Mouse (Mus musculus): Measurements from ENCODE around the gene Smarcd1. TPM values are rescaled to one million over a fixed set of nuclear protein-coding genes. Genes with fewer than 3 reads are reported as not detected.

The Smarcd1 gene
- total RNA-seq, 2 experiments from 2014 or later = 9.7 to 15.5 TPM

DNA sequence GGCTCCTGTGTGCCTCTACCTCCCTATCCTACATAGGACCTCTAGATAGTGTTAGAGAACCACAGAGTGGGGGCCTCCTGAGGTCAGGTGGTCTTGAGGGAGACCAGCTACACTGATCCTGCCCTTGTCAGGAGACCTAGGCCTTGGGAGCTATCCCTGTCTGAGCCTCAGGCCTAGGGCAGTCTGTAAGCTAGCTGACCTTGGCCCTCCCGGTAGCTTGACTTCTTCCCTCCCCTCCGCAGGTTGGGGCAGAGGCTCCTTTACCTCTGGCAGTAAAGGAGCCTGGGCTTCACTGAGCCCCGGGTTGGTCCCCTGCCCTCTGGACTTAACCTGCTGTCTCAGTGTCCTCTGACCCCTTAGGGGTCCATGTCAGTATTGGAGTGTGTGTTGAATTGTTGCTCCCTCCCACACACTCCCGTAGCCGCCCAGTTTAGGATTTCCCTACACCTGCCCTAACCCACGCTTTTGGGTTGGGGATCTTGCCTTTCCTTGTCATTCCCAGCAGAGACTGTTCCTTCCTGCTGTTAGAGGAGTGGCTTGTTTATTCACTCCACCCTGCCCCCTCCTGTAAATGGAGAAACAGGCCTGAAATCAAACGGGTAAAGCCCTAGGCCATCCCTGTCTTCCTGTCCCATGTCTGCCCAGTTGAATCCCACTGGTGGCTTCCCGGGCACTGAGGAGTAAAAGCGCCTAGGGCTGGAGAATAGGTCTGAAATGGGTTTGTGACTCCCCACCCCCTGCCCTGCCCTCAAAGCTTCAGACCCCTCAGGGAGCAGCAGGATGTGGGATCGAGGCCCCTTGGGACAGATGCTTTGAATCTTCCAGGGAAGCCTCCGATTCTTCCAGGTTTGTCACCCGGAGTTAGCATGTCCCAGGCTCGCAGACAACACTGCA lies 11.0 kb downstream of the Smarcd1 start:
- ATAC-seq (replicated peaks; ENCODE audit: low FRiP score, poor library complexity, severe bottlenecking) = no peak

DNA sequence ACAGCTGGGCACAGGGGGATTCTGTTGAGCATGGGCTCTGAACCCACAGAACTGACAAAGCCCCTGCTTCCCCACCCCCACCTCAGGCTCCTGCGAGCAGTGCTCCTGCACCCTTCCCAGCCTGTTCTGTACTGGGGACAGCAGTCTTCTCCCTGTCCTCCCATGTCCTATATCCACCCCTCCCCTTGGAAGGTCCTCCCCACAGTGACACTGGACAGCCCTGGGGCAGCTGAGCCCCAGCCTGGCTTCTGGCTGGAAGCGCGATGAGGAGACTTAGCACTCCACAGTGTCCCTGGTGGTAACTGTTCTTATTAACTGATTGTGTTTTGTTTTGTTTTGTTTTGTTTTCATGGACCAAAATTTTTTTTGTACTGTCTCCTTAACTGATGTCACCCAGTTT lies 11.6 kb downstream of the Smarcd1 start:
- ATAC-seq (replicated peaks; ENCODE audit: low FRiP score, poor library complexity, severe bottlenecking) = no peak

DNA sequence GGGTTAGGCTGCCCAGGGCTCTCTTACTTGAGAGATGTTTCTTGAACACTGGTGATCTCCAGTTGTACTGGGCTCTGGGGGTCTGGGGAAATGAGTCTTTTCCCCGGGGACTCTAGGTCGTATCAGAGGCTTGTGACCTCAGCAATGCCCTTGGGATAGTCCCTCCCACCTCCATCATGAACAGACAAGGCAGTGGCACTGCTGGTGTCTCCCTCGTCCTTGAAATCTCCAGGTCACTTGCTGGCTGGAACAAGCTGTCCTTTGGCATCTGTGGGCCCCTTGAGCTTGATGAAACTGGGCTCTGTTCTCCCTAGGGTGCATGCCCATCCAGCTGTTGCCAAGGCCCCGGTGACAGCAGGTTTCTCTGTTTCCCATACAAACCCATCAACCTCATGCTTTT lies 12.3 kb downstream of the Smarcd1 start:
- no peak for ATAC-seq (replicated peaks; ENCODE audit: low FRiP score, poor library complexity, severe bottlenecking)

DNA sequence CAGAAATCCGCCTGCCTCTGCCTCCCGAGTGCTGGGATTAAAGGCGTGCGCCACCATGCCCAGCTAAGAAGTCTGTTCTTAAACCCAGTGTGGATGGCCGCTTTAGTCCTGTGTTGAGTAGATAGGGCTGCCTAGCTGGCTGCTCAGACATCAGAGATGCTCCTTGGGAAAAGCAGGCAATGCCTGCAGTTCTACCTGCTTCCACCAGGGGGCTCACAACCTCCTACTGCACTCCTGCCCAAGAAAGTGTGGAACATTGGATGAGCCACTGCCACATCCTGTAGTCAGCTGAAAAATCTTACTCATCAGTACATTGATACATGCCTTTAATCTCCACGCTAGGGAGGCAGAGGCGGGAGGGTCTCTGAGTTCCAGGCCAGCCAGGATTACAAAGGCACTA lies 12.9 kb downstream of the Smarcd1 start:
- ATAC-seq (replicated peaks; ENCODE audit: low FRiP score, poor library complexity, severe bottlenecking) = peak; percentile 74

DNA sequence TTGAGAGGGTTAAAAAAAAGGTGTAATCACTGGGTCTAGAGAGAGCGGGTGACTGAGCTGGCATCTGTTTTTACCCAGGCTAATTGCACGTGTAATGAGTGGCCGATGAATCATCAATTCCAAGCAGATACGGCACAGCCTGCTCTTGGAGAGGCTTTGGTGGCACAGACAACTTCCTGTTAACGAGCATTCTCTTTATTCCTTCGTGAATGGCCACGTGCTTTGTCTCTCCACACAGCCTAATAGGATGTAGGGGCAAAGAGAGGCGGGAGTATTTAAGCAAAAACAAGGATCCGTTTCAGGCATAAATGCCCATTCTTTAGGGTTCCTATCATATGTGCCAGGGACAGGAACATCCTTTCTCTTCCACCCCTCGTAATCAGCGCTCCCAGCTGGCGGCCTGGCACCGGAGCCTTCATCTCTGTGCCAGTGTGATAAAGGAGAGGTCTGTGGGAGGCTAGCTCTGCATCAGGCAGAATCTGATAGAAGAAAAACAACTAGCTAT lies 13.5 kb downstream of the Smarcd1 start:
- peak; percentile 86 for ATAC-seq (replicated peaks; ENCODE audit: low FRiP score, poor library complexity, severe bottlenecking)

DNA sequence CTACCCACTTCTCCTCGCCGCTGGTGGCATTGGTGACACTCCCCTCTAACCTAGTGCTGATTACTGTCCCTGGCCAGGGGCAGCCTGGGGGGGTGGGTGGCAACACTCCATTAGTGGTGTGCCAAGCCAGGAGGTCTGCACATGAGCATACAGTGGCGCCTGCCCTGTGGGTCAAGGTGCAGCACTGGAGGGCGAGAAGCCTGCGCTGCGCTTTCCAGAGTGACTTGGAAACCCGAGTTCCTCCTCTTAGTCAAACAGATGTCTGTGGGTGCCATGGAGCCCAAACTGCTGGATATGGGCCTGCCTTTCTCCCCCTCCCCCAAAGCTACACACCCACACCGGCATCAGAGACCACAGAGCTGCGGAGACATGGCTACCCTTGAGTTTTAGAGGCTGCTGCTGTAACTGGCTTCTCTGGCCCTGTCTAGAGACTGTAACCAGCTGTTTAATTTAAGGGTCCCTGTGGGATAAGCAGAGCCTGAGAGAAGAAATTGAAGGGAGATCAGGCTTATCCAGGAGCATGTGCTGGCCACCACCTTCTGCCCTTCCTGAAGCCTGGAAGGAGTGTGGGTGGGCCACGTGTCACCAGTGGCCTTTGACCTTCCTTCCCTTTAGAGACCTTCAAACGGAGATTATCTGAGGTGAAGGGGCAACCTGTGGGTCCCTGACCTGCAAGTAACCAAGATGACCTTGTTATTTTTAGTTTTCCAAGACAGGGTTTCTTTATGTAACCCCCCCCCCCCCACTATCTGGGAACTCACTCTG lies 14.2 kb downstream of the Smarcd1 start:
- peak; percentile 16 for ATAC-seq (replicated peaks; ENCODE audit: low FRiP score, poor library complexity, severe bottlenecking)

DNA sequence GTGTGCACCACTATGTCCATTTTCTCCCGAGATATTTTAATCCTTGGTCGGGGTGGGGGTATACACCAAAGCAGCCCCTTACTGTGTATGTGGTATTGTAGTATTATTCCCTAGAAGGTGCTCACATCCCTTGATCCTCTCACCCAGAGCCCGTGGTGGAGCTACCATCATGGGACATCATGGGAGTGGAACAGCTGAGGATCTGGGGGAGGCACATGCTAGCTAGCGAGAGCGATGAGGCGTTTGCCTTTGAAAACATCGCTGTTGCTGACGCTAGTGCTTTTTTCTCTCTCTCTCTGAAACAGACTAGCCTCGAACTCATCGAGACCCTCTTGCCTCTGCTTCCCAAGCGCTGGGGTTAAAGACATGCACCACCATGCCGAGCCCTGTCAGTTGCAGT lies 14.9 kb downstream of the Smarcd1 start:
- ATAC-seq (replicated peaks; ENCODE audit: low FRiP score, poor library complexity, severe bottlenecking) = no peak

DNA sequence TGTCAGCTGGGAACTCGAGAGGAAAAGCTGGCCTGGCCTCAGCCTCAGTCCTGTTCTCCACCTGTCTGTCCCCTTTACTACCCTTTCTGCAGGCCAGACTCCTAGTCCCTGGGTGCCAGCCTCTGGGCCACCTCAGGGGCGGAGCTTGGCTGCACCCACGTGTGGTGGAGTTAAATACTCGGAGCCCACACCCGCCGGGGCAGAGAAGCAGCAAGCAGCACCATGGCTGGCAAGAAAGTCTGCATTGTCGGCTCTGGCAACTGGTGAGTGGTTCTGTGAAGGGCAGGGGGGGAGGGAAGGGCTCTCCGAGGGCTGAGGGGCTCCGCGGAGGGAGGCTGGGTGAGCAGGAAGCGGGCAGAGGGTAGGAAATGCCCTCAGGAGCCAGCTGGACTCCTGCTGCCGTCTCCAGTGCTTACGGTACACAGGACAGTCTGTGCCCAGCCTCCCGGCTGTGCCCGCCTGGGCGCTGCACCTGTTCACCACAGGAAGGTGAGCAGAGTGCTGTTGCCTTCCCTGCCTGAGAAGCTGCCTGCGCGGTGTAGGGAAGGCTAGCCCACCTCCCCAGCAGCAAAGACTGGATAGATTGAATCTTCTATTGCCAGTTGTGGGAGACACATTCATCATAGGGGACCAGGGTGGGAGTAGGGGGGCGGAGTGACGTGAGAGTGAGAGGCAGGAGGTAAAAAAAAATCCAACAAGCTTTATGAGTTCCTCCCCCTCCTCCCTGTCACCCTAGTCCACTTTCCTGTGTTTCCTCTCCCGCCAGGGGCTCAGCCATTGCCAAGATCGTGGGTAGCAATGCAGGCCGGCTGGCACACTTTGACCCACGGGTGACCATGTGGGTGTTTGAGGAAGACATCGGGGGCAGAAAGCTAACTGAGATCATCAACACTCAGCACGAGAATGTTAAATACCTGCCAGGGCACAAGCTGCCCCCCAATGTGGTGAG lies 15.7 kb downstream of the Smarcd1 start, which contains the start of gene Gpd1:
Gene Gpd1 (plus strand): TSS at position 130 of the 949 bp plus-strand sequence.
- no peak for ATAC-seq (replicated peaks; ENCODE audit: low FRiP score, poor library complexity, severe bottlenecking)

DNA sequence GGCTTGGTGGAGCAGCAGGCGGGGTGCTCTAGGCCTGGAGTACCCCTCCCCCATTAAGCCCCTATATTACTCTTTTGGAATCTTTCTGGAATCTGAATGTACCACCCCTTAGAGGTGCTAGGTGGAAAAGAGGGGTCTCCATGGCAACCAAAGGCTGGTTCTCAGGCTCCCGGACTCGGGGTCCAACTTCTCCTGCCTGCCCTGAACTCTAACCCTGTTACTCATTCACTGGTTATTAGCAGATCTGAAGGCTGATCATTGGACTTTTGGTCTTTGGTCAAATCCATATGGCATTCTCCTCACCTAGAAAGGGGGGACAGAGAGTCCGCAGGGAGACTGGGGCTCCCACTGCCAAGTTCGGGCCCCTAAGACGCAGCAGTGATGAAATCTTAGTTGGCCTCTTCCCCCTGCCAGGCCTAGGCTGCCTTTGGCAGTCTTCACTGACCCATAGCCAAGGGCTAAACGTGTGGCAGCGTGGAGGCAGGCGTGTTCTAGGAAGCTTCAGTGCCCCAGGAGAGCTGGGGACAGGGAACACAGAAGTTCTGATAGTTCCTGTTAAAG lies 16.6 kb downstream of the Smarcd1 start:
- no peak for ATAC-seq (replicated peaks; ENCODE audit: low FRiP score, poor library complexity, severe bottlenecking)

DNA sequence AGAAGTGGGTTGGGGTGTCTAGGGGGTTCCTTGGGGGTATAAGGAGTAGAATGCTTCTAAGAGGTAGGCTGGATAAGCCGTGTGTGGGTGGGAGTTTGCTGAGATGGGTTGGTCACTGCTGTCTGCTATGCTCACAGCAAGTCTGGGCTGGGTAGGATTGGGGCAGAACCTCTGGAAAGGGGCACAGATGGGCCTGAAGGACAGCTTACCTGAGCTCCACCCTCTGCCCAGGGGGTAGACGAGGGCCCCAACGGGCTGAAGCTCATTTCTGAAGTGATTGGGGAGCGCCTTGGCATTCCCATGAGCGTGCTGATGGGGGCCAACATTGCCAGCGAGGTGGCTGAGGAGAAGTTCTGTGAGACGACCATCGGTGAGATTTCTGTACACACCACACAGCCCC lies 17.9 kb downstream of the Smarcd1 start:
- no peak for ATAC-seq (replicated peaks; ENCODE audit: low FRiP score, poor library complexity, severe bottlenecking)

DNA sequence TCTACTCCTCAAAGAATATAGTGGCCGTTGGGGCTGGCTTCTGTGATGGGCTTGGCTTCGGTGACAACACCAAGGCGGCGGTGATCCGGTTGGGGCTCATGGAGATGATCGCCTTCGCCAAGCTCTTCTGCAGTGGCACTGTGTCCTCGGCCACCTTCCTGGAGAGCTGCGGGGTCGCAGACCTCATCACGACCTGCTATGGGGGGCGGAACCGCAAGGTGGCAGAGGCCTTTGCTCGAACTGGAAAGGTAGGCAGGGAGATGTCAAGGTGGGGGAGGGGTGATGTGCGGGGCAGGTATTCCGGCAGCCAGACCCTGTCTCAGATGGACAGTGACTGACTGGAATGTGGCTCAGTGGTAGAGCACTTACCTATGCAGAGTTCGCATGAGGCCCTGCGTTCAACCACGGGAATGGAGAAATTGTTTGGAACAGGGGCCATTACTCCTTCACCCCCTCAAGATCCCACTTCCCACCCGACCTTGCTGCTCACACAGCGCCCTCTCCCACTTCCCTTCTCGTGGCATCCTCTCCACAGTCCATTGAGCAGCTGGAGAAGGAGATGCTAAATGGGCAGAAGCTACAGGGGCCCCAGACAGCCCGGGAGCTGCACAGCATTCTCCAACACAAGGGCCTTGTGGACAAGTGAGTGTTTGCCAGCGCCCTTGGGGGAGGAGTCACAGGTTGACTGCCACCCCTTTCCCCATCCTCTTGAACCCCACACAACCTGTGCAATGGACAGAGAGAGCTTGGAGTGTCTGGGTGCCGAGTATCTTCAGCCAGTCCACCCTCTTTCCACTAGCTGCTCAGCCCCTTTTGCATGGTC lies 20.2 kb downstream of the Smarcd1 start:
- no peak for ATAC-seq (replicated peaks; ENCODE audit: low FRiP score, poor library complexity, severe bottlenecking)

DNA sequence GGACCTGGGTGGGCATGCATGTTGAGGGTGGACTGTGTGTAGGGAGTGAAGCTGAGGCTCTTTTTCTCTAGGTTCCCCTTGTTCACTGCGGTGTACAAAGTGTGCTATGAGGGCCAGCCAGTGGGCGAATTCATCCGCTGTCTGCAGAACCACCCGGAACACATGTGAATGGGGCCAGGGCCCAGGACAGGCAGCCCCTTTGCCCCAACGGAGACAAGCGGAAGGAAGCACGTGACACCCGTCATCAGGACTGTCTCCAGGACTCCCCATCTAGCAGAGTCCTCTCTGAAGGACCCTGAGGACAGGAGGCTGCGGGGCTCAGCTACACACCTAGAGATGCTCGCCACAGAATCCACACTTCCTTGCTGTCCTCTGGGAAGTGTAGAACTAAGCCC lies 21.2 kb downstream of the Smarcd1 start:
- ATAC-seq (replicated peaks; ENCODE audit: low FRiP score, poor library complexity, severe bottlenecking) = no peak

DNA sequence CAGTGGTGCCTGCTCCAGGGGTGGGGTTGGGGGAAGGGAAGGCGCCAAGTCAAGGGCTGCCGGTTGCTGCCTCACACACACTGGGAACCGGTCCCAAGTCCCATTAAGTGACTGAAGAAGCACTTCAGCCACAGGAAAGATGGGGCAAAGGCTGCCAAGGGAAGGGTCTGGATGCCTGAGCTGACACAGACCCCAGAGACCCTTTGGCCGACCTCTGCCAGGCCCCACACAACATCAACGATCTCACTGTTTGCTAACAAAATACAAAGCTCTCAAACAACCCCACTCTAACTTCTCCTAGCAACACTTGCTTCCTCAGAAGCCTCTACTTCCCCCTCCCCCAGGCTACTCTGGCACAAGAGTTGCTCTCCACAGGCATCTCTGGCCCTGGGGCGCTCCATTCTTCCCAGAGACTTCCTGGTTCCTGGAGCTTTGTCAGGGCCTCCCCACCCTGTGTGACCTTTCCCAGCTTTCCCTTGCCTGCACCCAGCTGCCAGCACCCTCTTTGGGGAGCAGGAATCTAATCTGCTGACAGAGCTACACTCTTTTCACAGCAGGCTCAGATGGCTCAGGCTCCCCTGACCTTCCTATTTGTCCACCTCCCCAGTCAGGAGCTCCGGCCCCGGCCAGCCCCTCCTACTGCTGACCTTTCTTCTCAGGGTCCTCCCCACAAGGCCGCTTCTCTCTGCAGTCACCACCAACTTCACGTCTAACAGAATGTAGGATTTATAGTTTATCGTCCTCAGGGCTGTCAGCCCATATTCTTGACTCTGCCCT lies 21.8 kb downstream of the Smarcd1 start:
- ATAC-seq (replicated peaks; ENCODE audit: low FRiP score, poor library complexity, severe bottlenecking) = no peak

DNA sequence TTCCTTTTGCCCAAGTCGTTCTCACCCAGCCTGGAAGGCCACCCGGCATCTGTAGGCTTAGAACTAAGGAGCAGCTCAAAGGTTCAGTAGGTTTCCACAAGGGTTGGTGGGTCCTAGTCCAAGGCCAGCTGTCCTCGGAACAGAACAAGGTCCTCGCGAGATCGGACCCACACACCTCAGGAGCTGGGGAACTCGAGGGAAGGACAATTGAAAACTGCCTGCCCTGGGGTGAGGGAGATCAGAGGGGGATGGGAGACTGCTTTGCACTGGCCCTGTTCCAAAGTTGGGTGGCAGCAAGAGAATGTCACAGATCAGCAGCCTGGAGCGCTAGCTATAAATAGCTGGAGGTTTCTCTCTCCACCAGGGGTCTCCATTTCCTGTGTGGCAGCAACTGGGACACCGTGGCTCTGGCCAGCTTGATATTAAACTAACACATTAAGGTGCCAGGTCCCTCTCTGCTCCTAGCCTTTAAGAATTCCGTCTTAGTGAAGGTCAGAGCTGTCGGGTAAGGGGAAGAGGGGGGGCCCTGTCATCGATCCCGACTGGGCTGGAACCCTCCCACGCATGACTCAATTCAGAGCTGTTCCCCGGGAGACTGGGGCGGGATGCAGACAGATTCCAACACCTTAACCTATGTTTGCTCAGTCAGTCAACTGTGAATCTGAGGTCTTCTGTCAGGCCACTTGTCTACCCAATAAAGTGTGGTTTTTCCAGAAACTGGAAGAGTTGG lies 22.5 kb downstream of the Smarcd1 start:
- ATAC-seq (replicated peaks; ENCODE audit: low FRiP score, poor library complexity, severe bottlenecking) = no peak

DNA sequence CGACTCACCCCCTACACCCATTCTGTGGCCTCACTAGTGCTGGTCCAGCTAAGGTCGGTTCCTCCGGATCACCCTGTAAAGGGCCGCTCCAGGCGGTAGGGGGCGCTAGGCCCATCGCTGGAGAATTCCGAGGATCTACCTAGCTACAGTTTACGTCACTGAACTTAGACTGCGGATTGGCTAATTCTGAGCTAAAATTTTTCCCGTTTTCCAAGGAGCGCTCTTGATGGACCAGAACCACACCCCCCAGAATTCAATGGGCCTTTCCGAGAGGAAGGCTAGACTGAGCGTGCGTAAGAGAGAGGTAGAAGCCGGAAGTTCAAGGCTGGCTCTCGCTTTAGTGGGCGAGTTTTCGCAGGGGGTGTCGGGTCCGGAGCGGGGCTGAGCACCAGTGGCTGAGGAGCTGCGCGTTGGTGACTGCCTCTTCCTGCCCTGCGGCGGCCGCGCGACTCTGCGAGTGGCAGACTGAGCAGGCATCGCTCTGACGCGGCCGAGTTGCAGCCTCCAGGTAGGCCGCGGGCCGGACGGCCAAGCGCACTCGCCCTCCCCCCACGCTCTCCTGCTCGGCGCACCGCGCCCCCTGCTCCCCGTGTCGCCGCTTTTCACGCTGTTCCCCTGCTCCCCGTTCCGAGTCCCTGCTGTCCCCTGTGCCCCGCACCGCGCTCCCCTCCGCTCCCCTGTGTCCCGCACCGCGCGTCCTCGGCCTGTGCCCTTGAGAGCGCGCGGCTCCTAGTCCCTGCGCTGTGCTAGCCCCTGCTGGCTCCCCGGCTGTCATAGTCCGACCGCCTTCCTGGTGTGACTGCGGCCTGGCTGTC lies 23.6 kb downstream of the Smarcd1 start, which contains the start of gene Cox14:
Gene Cox14 (plus strand): TSS at position 278 of the 815 bp plus-strand sequence.
- ATAC-seq (replicated peaks; ENCODE audit: low FRiP score, poor library complexity, severe bottlenecking) = peak; percentile 85

DNA sequence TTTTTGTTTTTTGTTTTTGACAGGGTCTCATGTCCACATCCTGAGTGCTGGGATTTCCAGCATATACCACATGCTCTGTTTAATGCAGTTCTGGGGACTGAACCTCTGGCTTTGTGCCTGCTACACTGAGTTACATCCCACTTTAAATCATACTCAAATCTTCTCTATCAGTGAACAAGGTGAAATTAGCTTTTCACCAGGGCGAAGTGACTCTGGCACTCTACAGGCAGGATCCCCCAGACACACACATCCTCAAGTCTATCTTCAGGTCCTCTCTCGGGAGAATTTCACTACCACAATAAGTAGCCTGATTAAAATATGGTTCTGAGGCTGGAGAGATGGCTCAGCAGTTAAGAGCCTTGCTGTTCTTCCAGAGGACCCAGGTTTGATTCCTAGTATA lies 24.6 kb downstream of the Smarcd1 start:
- no peak for ATAC-seq (replicated peaks; ENCODE audit: low FRiP score, poor library complexity, severe bottlenecking)
